Mouse (Mus musculus): ENCODE measurements around the gene Afm. TPM values are rescaled to one million over a fixed set of nuclear protein-coding genes. Genes with fewer than 3 reads are reported as not detected.

The Afm gene
- polyA plus RNA-seq, 1 experiment from 2014 or later: not detected

DNA sequence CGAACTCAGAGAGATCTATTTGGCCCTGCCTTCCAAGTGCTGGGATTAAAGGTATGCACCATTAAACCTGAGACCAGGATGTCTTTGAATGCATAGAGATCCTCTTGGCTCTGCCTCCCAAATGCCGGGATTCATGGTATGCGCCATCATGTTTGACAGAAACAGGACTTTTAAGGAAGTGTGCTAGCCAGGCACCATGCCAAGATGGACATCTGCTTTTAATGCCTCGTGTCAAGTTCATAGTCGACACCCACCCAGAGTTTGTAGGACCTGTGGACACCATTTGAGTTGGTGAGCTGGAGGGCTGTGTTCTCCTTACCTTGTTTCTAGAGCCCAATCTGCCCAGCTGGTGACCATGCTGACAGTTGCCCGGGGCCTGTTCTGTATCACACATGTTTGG, 73.2 kb downstream of the Afm start:
- H3K36me3 ChIP-seq: no peaks in the 10 kb centered on the region
- H3K27ac ChIP-seq: no peak overlapping the region
- no peaks in the 10 kb centered on the region for H3K27me3 ChIP-seq (ENCODE audit: low read depth, poor library complexity, severe bottlenecking)
- 0 out of 2 replicates have a peak, but pooled peaks cover 4% of the 10 kb centered on the region for H3K4me1 ChIP-seq
- 92% methylated on average over 6 of the region's 6 CpGs for WGBS
- DNase-seq (ENCODE audit: low spot score): no peak
- H3K4me3 ChIP-seq: no peak overlapping the region
- H3K9me3 ChIP-seq (replicated peaks): no peaks in the 10 kb centered on the region

DNA sequence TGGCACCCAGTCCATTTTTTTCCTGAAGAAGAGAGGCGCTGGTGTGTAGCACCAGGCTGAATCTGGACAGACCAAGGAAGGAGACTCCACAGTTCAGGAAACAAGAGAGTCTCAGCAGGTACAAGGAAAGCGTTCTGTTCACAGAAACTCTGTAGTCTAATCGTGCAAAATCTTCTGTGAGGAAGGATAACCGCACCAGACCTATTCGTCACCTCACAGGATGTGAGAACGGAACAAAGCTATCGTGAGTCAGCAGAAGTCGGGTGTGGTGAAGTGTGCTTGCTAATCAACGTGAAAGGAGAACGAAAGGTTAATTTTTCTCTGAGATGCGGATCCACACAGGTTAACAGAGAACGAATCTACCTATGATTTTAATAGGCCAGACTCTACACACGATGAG, 76.2 kb downstream of the Afm start:
- DNase-seq (ENCODE audit: low spot score): no peak
- Histone ChIP-seq H3K27me3 (ENCODE audit: low read depth, poor library complexity, severe bottlenecking) (no peaks in the 10 kb centered on the region), H3K9me3 (replicated peaks) (no peaks in the 10 kb centered on the region), H3K36me3 (no peaks in the 10 kb centered on the region), H3K27ac (no peak overlapping the region), H3K4me3 (no peak overlapping the region), H3K4me1 (0 out of 2 replicates have a peak, but pooled peaks cover 4% of the 10 kb centered on the region)
- WGBS: 90% methylated on average over 13 of the region's 13 CpGs

DNA sequence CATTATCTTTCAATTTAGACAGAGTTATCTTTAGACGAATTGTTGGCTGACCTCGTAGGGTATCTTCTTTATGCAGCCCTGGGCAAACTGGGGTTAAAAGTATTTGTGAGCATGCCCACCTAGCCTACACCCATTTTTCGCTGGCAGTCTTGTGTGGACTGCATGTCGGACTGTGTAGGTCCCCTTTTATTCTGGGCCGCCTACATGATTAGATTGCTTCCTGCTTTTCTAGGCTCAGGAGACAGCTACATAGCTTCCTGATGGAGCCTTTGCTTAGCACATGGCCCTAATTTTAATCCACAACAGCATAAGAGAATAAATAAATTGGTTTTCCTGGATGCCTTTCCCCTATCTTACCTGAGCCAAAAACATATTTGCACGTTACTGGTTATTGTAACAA, 77.4 kb downstream of the Afm start:
- Histone ChIP-seq H3K9me3 (replicated peaks) (no peaks in the 10 kb centered on the region), H3K27ac (no peak overlapping the region), H3K36me3 (no peaks in the 10 kb centered on the region), H3K4me3 (no peak overlapping the region), H3K27me3 (ENCODE audit: low read depth, poor library complexity, severe bottlenecking) (no peaks in the 10 kb centered on the region), H3K4me1 (no peaks in the 10 kb centered on the region)
- DNase-seq (ENCODE audit: low spot score): no peak
- WGBS: 92% methylated on average over 6 of the region's 6 CpGs

DNA sequence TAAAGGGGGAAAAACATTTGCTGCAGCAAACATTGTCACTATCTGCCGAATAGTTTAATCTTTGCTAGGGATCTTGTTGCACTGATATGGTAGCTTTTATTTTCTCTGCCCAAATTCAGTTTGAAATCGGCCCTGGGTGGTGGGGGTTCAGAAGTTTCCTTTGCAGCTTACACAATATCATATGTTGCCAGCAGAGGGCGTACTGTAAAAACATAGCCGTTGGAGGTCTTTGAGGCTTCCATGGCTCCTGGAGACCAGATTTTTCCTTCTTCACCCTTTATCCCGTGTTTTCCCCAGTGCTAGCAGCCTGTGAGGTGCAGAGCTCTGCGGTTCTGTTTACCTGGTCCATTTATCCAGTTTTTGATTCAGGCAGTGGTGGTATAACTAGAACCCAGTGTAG, 82.7 kb downstream of the Afm start:
- no peak overlapping the region for H3K4me3 ChIP-seq
- DNase-seq (ENCODE audit: low spot score): peak; percentile 54
- H3K36me3 ChIP-seq: no peaks in the 10 kb centered on the region
- no peaks in the 10 kb centered on the region for H3K27me3 ChIP-seq (ENCODE audit: low read depth, poor library complexity, severe bottlenecking)
- no peak overlapping the region for H3K27ac ChIP-seq
- WGBS: 27% methylated on average over 6 of the region's 6 CpGs
- no peaks in the 10 kb centered on the region for H3K9me3 ChIP-seq (replicated peaks)
- H3K4me1 ChIP-seq: no peaks in the 10 kb centered on the region

Other genes starting within 250 kb of the Afm start
- gene Ankrd17, start 152.4 kb upstream of the Afm start, polyA plus RNA-seq (2016; fragmentation: Nextera tagmentation; extraction: Ambion mirVana): 24.5 and 25.4 TPM in 2 replicates
- 5.0 and 5.7 TPM in 2 replicates for gene Gm9958, start 151.7 kb upstream of the Afm start, polyA plus RNA-seq (2016; fragmentation: Nextera tagmentation; extraction: Ambion mirVana)
- 0.14 TPM in 1 of 2 replicates, not detected in the other for gene Alb, start 58.0 kb upstream of the Afm start, polyA plus RNA-seq (2016; fragmentation: Nextera tagmentation; extraction: Ambion mirVana)
- 0.79 and 2.2 TPM in 2 replicates for gene Afp, start 28.2 kb upstream of the Afm start, polyA plus RNA-seq (2016; fragmentation: Nextera tagmentation; extraction: Ambion mirVana)
- gene 5830473C10Rik, start 42.2 kb downstream of the Afm start, polyA plus RNA-seq (2016; fragmentation: Nextera tagmentation; extraction: Ambion mirVana): not detected in 2 replicates
- 0.41 and 0.73 TPM in 2 replicates for gene Rassf6, start 121.7 kb downstream of the Afm start, polyA plus RNA-seq (2016; fragmentation: Nextera tagmentation; extraction: Ambion mirVana)
- gene Cxcl5, start 240.4 kb downstream of the Afm start, polyA plus RNA-seq (2016; fragmentation: Nextera tagmentation; extraction: Ambion mirVana): 0.20 TPM in 1 of 2 replicates, not detected in the other
- 6.3 and 8.3 TPM in 2 replicates for gene Ppbp, start 249.6 kb downstream of the Afm start, polyA plus RNA-seq (2016; fragmentation: Nextera tagmentation; extraction: Ambion mirVana)

Data from limb, embryonic 10.5 days (tissue).